Mouse (Mus musculus) c-Kit-positive CD71-positive TER-119-negative erythroid progenitor cells, embryonic 14.5 days (primary cell): ENCODE measurements around the gene Tdrd5.
"Not testable (repeated sequence)": the region's sequence is repeated elsewhere in the genome, so short reads cannot be mapped to it uniquely, and the experiment has no call there.

Source experiments
- DNase-seq: peaks from one replicate; pipeline ENCODE4 v3.0.0-alpha.2; 2013; ENCODE audit warnings: low read depth

Gene Tdrd5

GRCm38 (mm10) chr1:156254866-156255265 is 48.6 kb downstream of the Tdrd5 start:
- no peak for DNase-seq

- not testable (repeated sequence) for DNase-seq
These were observed 52.4 kb downstream of the Tdrd5 start for GRCm38 (mm10) chr1:156251096-156251495.

GRCm38 (mm10) chr1:156247893-156248292 is 55.6 kb downstream of the Tdrd5 start:
- DNase-seq, result no peak

GRCm38 (mm10) chr1:156241713-156242348 is 61.6 kb downstream of the Tdrd5 start:
- DNase-seq, result no peak

- peak; percentile 70 for DNase-seq
These were observed 62.4 kb downstream of the Tdrd5 start for GRCm38 (mm10) chr1:156241035-156241434.

GRCm38 (mm10) chr1:156231122-156231521 is 72.3 kb downstream of the Tdrd5 start:
- no peak for DNase-seq

GRCm38 (mm10) chr1:156230339-156231089 is 73.0 kb downstream of the Tdrd5 start:
- no peak for DNase-seq

- no peak for DNase-seq
These were observed 74.0 kb downstream of the Tdrd5 start for GRCm38 (mm10) chr1:156229448-156229847.

- DNase-seq, result no peak
These were observed 74.7 kb downstream of the Tdrd5 start for GRCm38 (mm10) chr1:156228728-156229127.

- no peak for DNase-seq
These were observed 76.6 kb downstream of the Tdrd5 start for GRCm38 (mm10) chr1:156226903-156227302.

GRCm38 (mm10) chr1:156222205-156223000 is 81.1 kb downstream of the Tdrd5 start:
- DNase-seq, result peak; percentile 73

GRCm38 (mm10) chr1:156221327-156221726 is 82.1 kb downstream of the Tdrd5 start:
- DNase-seq, result no peak

- no peak for DNase-seq
These were observed 84.9 kb downstream of the Tdrd5 start for GRCm38 (mm10) chr1:156218573-156218972.

- no peak for DNase-seq
These were observed 85.5 kb downstream of the Tdrd5 start for GRCm38 (mm10) chr1:156217941-156218340.

- DNase-seq, result peak; percentile 78
These were observed 86.1 kb downstream of the Tdrd5 start for GRCm38 (mm10) chr1:156217393-156217792.

GRCm38 (mm10) chr1:156216249-156216648 is 87.2 kb downstream of the Tdrd5 start:
- no peak for DNase-seq

GRCm38 (mm10) chr1:156214651-156215050 is 88.8 kb downstream of the Tdrd5 start:
- no peak for DNase-seq

GRCm38 (mm10) chr1:156212923-156213322 is 90.5 kb downstream of the Tdrd5 start:
- DNase-seq, result peak; percentile 75

- DNase-seq, result no peak
These were observed 91.6 kb downstream of the Tdrd5 start for GRCm38 (mm10) chr1:156211809-156212317.
